Mouse (Mus musculus): Measurements from ENCODE around the gene Lefty2. TPM values are rescaled to one million over a fixed set of nuclear protein-coding genes. Genes with fewer than 3 reads are reported as not detected.

Lefty2 gene
- 0.14 TPM in 1 of 2 replicates, not detected in the other for polyA plus RNA-seq (2014; fragmentation: Nextera tagmentation; extraction: Ambion mirVana)

GRCm38 (mm10) chr1:180892808-180893207 lies at the start of gene Lefty2:
Gene Lefty2, plus strand, starts transcription at chr1:180893108.
- WGBS: 64% methylated on average over 10 of the region's 10 CpGs

GRCm38 (mm10) chr1:180848114-180848510 lies 44.8 kb upstream of the Lefty2 start:
- peak overlapping the region; percentile 11 for H3K4me3 ChIP-seq (ENCODE audit: low read depth, low read length)
- H3K36me3 ChIP-seq (ENCODE audit: control insufficient read depth, insufficient read depth, low read length): no peaks in the 10 kb centered on the region
- no peaks in the 10 kb centered on the region for H3K9me3 ChIP-seq (ENCODE audit: control insufficient read depth, low read depth, low read length)
- peaks cover 28% of the 10 kb centered on the region for H3K4me1 ChIP-seq (ENCODE audit: control insufficient read depth, insufficient read depth, low read length)
- peak overlapping the region; percentile 45 for H3K4me2 ChIP-seq (replicated peaks; ENCODE audit: low read depth, low read length)
- peak; percentile 59 for ATAC-seq (ENCODE audit: insufficient number of reproducible peaks, insufficient read depth, low FRiP score, low read depth)
- H3K27me3 ChIP-seq (ENCODE audit: control insufficient read depth, insufficient read depth, low read length): no peaks in the 10 kb centered on the region
- 2% methylated on average over 9 of the region's 9 CpGs for WGBS
- H3K9ac ChIP-seq (replicated peaks; ENCODE audit: low read depth, low read length): peak overlapping the region; percentile 22; the same call in 1 of the 2 replicates
- H3K27ac ChIP-seq (ENCODE audit: low read length): peak overlapping the region; percentile 86

More at GRCm38 (mm10) chr1:180892808-180893207, at the start of gene Lefty2:
- Histone ChIP-seq H3K27me3 (ENCODE audit: control insufficient read depth, insufficient read depth, low read length) (0 out of 2 replicates have a peak, but pooled peaks cover 7% of the 10 kb centered on the region), H3K9me3 (ENCODE audit: control insufficient read depth, low read depth, low read length) (no peaks in the 10 kb centered on the region), H3K4me3 (ENCODE audit: low read depth, low read length) (no peak within 1 kb of the TSS), H3K9ac (replicated peaks; ENCODE audit: low read depth, low read length) (no peak within 1 kb of the TSS), H3K27ac (ENCODE audit: low read length) (no peak within 1 kb of the TSS), H3K36me3 (ENCODE audit: control insufficient read depth, insufficient read depth, low read length) (no peaks in the 10 kb centered on the region), H3K4me2 (replicated peaks; ENCODE audit: low read depth, low read length) (no peak within 1 kb of the TSS), H3K4me1 (ENCODE audit: control insufficient read depth, insufficient read depth, low read length) (peaks cover 6% of the 10 kb centered on the region; the same call in 1 of the 2 replicates)
- no peak for ATAC-seq (ENCODE audit: insufficient number of reproducible peaks, insufficient read depth, low FRiP score, low read depth)

- Histone ChIP-seq H3K4me3 (ENCODE audit: low read depth, low read length) (peak overlapping the region; percentile 11), H3K27me3 (ENCODE audit: control insufficient read depth, insufficient read depth, low read length) (no peaks in the 10 kb centered on the region), H3K36me3 (ENCODE audit: control insufficient read depth, insufficient read depth, low read length) (no peaks in the 10 kb centered on the region), H3K4me2 (replicated peaks; ENCODE audit: low read depth, low read length) (peak overlapping the region; percentile 45), H3K27ac (ENCODE audit: low read length) (peak overlapping the region; percentile 86), H3K9me3 (ENCODE audit: control insufficient read depth, low read depth, low read length) (no peaks in the 10 kb centered on the region), H3K9ac (replicated peaks; ENCODE audit: low read depth, low read length) (peak overlapping the region; percentile 15; the same call in 1 of the 2 replicates), H3K4me1 (ENCODE audit: control insufficient read depth, insufficient read depth, low read length) (peaks cover 28% of the 10 kb centered on the region)
- ATAC-seq (ENCODE audit: insufficient number of reproducible peaks, insufficient read depth, low FRiP score, low read depth): no peak
- WGBS: 17% methylated on average over 11 of the region's 11 CpGs
Measured at GRCm38 (mm10) chr1:180848511-180849241, 44.2 kb upstream of the Lefty2 start.

GRCm38 (mm10) chr1:180849701-180850301 lies 43.1 kb upstream of the Lefty2 start:
- no peaks in the 10 kb centered on the region for H3K9me3 ChIP-seq (ENCODE audit: control insufficient read depth, low read depth, low read length)
- ATAC-seq (ENCODE audit: insufficient number of reproducible peaks, insufficient read depth, low FRiP score, low read depth): no peak
- H3K4me3 ChIP-seq (ENCODE audit: low read depth, low read length): peak overlapping the region; percentile 78
- peak overlapping the region; percentile 37 for H3K9ac ChIP-seq (replicated peaks; ENCODE audit: low read depth, low read length)
- 35% methylated on average over 11 of the region's 11 CpGs for WGBS
- peaks cover 28% of the 10 kb centered on the region for H3K4me1 ChIP-seq (ENCODE audit: control insufficient read depth, insufficient read depth, low read length)
- peak overlapping the region; percentile 64 for H3K4me2 ChIP-seq (replicated peaks; ENCODE audit: low read depth, low read length)
- H3K36me3 ChIP-seq (ENCODE audit: control insufficient read depth, insufficient read depth, low read length): no peaks in the 10 kb centered on the region
- H3K27me3 ChIP-seq (ENCODE audit: control insufficient read depth, insufficient read depth, low read length): no peaks in the 10 kb centered on the region
- peak overlapping the region; percentile 99 for H3K27ac ChIP-seq (ENCODE audit: low read length)

- peak; percentile 99 for ATAC-seq (ENCODE audit: insufficient number of reproducible peaks, insufficient read depth, low FRiP score, low read depth)
- Histone ChIP-seq H3K4me1 (ENCODE audit: control insufficient read depth, insufficient read depth, low read length) (peaks cover 28% of the 10 kb centered on the region), H3K4me2 (replicated peaks; ENCODE audit: low read depth, low read length) (peak within 1 kb of the TSS; percentile 82), H3K9me3 (ENCODE audit: control insufficient read depth, low read depth, low read length) (no peaks in the 10 kb centered on the region), H3K9ac (replicated peaks; ENCODE audit: low read depth, low read length) (peak within 1 kb of the TSS; percentile 83), H3K27ac (ENCODE audit: low read length) (peak within 1 kb of the TSS; percentile 99), H3K27me3 (ENCODE audit: control insufficient read depth, insufficient read depth, low read length) (no peaks in the 10 kb centered on the region), H3K4me3 (ENCODE audit: low read depth, low read length) (peak within 1 kb of the TSS; percentile 78), H3K36me3 (ENCODE audit: control insufficient read depth, insufficient read depth, low read length) (0 out of 2 replicates have a peak, but pooled peaks cover 1% of the 10 kb centered on the region)
- under 1% methylated on average over 77 of the region's 77 CpGs for WGBS
Measured at GRCm38 (mm10) chr1:180850316-180851270, 42.3 kb upstream of the Lefty2 start, which contains the start of gene Sde2. Gene Sde2, plus strand, starts transcription at chr1:180851127.

GRCm38 (mm10) chr1:180858763-180859162 lies 34.1 kb upstream of the Lefty2 start:
- no peak overlapping the region for H3K27ac ChIP-seq (ENCODE audit: low read length)
- H3K9ac ChIP-seq (replicated peaks; ENCODE audit: low read depth, low read length): no peak overlapping the region
- no peaks in the 10 kb centered on the region for H3K4me1 ChIP-seq (ENCODE audit: control insufficient read depth, insufficient read depth, low read length)
- ATAC-seq (ENCODE audit: insufficient number of reproducible peaks, insufficient read depth, low FRiP score, low read depth): no peak
- H3K36me3 ChIP-seq (ENCODE audit: control insufficient read depth, insufficient read depth, low read length): peaks cover 60% of the 10 kb centered on the region
- no peak overlapping the region for H3K4me2 ChIP-seq (replicated peaks; ENCODE audit: low read depth, low read length)
- no peaks in the 10 kb centered on the region for H3K9me3 ChIP-seq (ENCODE audit: control insufficient read depth, low read depth, low read length)
- no peaks in the 10 kb centered on the region for H3K27me3 ChIP-seq (ENCODE audit: control insufficient read depth, insufficient read depth, low read length)
- no peak overlapping the region for H3K4me3 ChIP-seq (ENCODE audit: low read depth, low read length)

GRCm38 (mm10) chr1:180860030-180860429 lies 32.9 kb upstream of the Lefty2 start:
- H3K9ac ChIP-seq (replicated peaks; ENCODE audit: low read depth, low read length): no peak overlapping the region
- no peak overlapping the region for H3K4me2 ChIP-seq (replicated peaks; ENCODE audit: low read depth, low read length)
- H3K27me3 ChIP-seq (ENCODE audit: control insufficient read depth, insufficient read depth, low read length): no peaks in the 10 kb centered on the region
- 86% methylated on average over 6 of the region's 6 CpGs for WGBS
- H3K4me3 ChIP-seq (ENCODE audit: low read depth, low read length): no peak overlapping the region
- H3K36me3 ChIP-seq (ENCODE audit: control insufficient read depth, insufficient read depth, low read length): peaks cover 70% of the 10 kb centered on the region
- H3K27ac ChIP-seq (ENCODE audit: low read length): no peak overlapping the region
- no peaks in the 10 kb centered on the region for H3K9me3 ChIP-seq (ENCODE audit: control insufficient read depth, low read depth, low read length)
- H3K4me1 ChIP-seq (ENCODE audit: control insufficient read depth, insufficient read depth, low read length): no peaks in the 10 kb centered on the region
- no peak for ATAC-seq (ENCODE audit: insufficient number of reproducible peaks, insufficient read depth, low FRiP score, low read depth)

- Histone ChIP-seq H3K36me3 (ENCODE audit: control insufficient read depth, insufficient read depth, low read length) (peaks cover 79% of the 10 kb centered on the region), H3K27ac (ENCODE audit: low read length) (no peak overlapping the region), H3K4me3 (ENCODE audit: low read depth, low read length) (no peak overlapping the region), H3K4me1 (ENCODE audit: control insufficient read depth, insufficient read depth, low read length) (no peaks in the 10 kb centered on the region), H3K27me3 (ENCODE audit: control insufficient read depth, insufficient read depth, low read length) (no peaks in the 10 kb centered on the region), H3K9ac (replicated peaks; ENCODE audit: low read depth, low read length) (no peak overlapping the region), H3K9me3 (ENCODE audit: control insufficient read depth, low read depth, low read length) (no peaks in the 10 kb centered on the region), H3K4me2 (replicated peaks; ENCODE audit: low read depth, low read length) (no peak overlapping the region)
- WGBS: 17% methylated on average over 1 of the region's 1 CpGs
- ATAC-seq (ENCODE audit: insufficient number of reproducible peaks, insufficient read depth, low FRiP score, low read depth): peak; percentile 28; the same call in 1 of the 2 replicates
Measured at GRCm38 (mm10) chr1:180863606-180864005, 29.3 kb upstream of the Lefty2 start.
